Mouse (Mus musculus) kidney, embryonic 14.5 days (tissue): ENCODE data around the gene Slc26a8. TPM values are rescaled to one million over a fixed set of nuclear protein-coding genes. Genes with fewer than 3 reads are reported as not detected.

Source experiments
- ATAC-seq: fragments of 200-750 bp; cut with Nextera tagmentation; 2 replicates; pipeline ENCODE4 v1.8.0; 2017; ENCODE audit warnings: moderate number of reproducible peaks, mild to moderate bottlenecking, moderate TSS enrichment, moderate library complexity; ENCODE audit not compliant: low FRiP score, low TSS enrichment
- H3K27ac ChIP-seq: fragments of 300-500 bp; sonication (generic); 2 replicates; pipeline ENCODE4 v1.5.1; 2014; ENCODE audit warnings: low read depth, mild to moderate bottlenecking, low read length, moderate library complexity, mixed read lengths
- H3K27me3 ChIP-seq: fragments of 300-500 bp; sonication (generic); 2 replicates; pipeline ENCODE4 v1.6.1; 2014; ENCODE audit warnings: mild to moderate bottlenecking, low read length; ENCODE audit not compliant: control insufficient read depth, insufficient read depth
- H3K36me3 ChIP-seq: fragments of 300-500 bp; sonication (generic); 2 replicates; pipeline ENCODE4 v1.6.1; 2014; ENCODE audit warnings: low read length, mixed read lengths; ENCODE audit not compliant: control insufficient read depth, insufficient read depth
- H3K4me1 ChIP-seq: fragments of 300-500 bp; sonication (generic); 2 replicates; pipeline ENCODE4 v1.6.1; 2014; ENCODE audit warnings: low read length, mixed read lengths; ENCODE audit not compliant: control insufficient read depth, insufficient read depth
- H3K4me2 ChIP-seq: fragments of 300-500 bp; sonication (generic); replicated peaks from 2 replicates; pipeline ENCODE4 v1.6.1; 2014; ENCODE audit warnings: low read depth, mild to moderate bottlenecking, low read length
- H3K4me3 ChIP-seq: fragments of 300-500 bp; sonication (generic); 2 replicates; pipeline ENCODE4 v1.5.1; 2014; ENCODE audit warnings: mild to moderate bottlenecking, low read length
- H3K9ac ChIP-seq: fragments of 300-500 bp; sonication (generic); 2 replicates; pipeline ENCODE4 v1.6.1; 2014; ENCODE audit warnings: low read depth, mild to moderate bottlenecking, low read length, moderate library complexity
- H3K9me3 ChIP-seq: fragments of 300-500 bp; sonication (generic); 2 replicates; pipeline ENCODE4 v1.6.1; 2016; ENCODE audit warnings: low read length; ENCODE audit not compliant: control insufficient read depth
- WGBS: fragments of 180-500 bp; shearing (Covaris S2); extraction: QIAGEN DNeasy Blood & Tissue Kit; methylation state at CpG from one replicate; pipeline ENCODE4 v1.1.7; 2014; 5-methylcytosine and 5-hydroxymethylcytosine counted together
- polyA plus RNA-seq: library from polyadenylated mRNA; unstranded; fragments of >200 nt; fragmentation: Nextera tagmentation; extraction: Ambion mirVana; gene quantifications from 2 replicates; pipeline ENCODE4 v1.2.1, GENCODE M21; 2014

Slc26a8 gene
- polyA plus RNA-seq, 1 experiment from 2014 or later, result 1.3 TPM

- Histone ChIP-seq H3K36me3 (peaks cover 54% of the 10 kb centered on the region), H3K4me1 (no peaks in the 10 kb centered on the region), H3K9me3 (no peaks in the 10 kb centered on the region), H3K9ac (no peak overlapping the region), H3K27me3 (no peaks in the 10 kb centered on the region), H3K27ac (no peak overlapping the region), H3K4me3 (no peak overlapping the region), H3K4me2 (no peak overlapping the region)
- ATAC-seq, result no peak
- 82% methylated on average over 7 of the region's 7 CpGs for WGBS
Measured at GRCm38 (mm10) chr17:28715832-28716548, 26.0 kb upstream of the Slc26a8 start.

- Histone ChIP-seq H3K4me2 (no peak overlapping the region), H3K36me3 (peaks cover 38% of the 10 kb centered on the region), H3K9ac (no peak overlapping the region), H3K27ac (no peak overlapping the region), H3K4me3 (no peak overlapping the region), H3K27me3 (no peaks in the 10 kb centered on the region), H3K4me1 (0 out of 2 replicates have a peak, but pooled peaks cover 5% of the 10 kb centered on the region), H3K9me3 (no peaks in the 10 kb centered on the region)
- 96% methylated on average over 3 of the region's 3 CpGs for WGBS
- no peak for ATAC-seq
Measured at GRCm38 (mm10) chr17:28714006-28714405, 24.0 kb upstream of the Slc26a8 start.

DNA sequence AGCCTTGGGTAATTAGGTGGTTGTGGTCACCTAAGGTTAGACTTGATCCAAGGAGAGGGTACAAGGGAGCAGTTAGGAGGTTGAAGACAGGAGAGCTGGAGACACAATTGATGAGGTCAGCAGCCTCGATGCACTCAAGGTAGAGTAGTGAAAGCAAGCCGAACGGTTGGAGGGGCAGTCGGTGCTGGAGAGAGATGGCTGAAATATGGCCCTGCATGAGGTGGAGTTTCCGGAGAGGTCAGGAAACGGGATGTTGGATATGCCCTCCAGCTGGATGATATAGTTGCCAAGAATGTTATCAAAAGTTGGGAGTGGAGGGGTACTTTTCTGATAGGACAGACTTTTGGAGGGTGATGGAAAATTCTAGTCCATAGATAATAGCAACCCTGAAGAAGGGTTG is 22.3 kb upstream of the Slc26a8 start:
- 45% methylated on average over 6 of the region's 6 CpGs for WGBS
- no peak overlapping the region for H3K4me2 ChIP-seq
- no peak for ATAC-seq
- H3K4me1 ChIP-seq, result 0 out of 2 replicates have a peak, but pooled peaks cover 5% of the 10 kb centered on the region
- no peaks in the 10 kb centered on the region for H3K27me3 ChIP-seq
- H3K27ac ChIP-seq, result no peak overlapping the region
- no peak overlapping the region for H3K9ac ChIP-seq
- peaks cover 36% of the 10 kb centered on the region for H3K36me3 ChIP-seq
- H3K4me3 ChIP-seq, result no peak overlapping the region
- H3K9me3 ChIP-seq, result no peaks in the 10 kb centered on the region

DNA sequence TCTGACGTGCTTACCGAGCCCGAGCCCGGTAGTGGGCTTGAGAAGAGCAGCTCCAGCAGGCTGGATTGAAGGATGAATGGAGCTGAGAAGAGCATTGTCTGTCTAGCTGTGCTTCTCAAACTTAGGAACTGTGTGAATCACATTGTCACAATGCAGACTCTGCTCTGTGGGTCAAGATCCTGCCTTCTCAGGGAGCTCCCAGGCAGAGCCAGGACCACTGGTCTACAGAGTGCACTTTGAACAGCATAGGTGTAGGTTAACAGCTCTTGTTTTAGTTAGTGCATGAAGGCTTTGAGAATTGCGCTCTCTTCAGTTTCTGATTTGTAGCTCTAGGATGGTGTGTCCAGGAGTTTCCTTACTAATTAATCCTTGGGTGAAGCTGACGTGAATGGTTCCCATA is 21.2 kb upstream of the Slc26a8 start:
- Histone ChIP-seq H3K4me2 (no peak overlapping the region), H3K36me3 (peaks cover 26% of the 10 kb centered on the region), H3K4me1 (0 out of 2 replicates have a peak, but pooled peaks cover 5% of the 10 kb centered on the region), H3K27ac (no peak overlapping the region), H3K4me3 (no peak overlapping the region), H3K9ac (no peak overlapping the region), H3K9me3 (no peaks in the 10 kb centered on the region), H3K27me3 (no peaks in the 10 kb centered on the region)
- no peak for ATAC-seq
- 87% methylated on average over 6 of the region's 6 CpGs for WGBS

GRCm38 (mm10) chr17:28710291-28710688 is 20.3 kb upstream of the Slc26a8 start:
- peaks cover 17% of the 10 kb centered on the region for H3K36me3 ChIP-seq
- no peak overlapping the region for H3K4me2 ChIP-seq
- no peak overlapping the region for H3K4me3 ChIP-seq
- no peaks in the 10 kb centered on the region for H3K9me3 ChIP-seq
- H3K9ac ChIP-seq, result no peak overlapping the region
- no peak overlapping the region for H3K27ac ChIP-seq
- H3K4me1 ChIP-seq, result 0 out of 2 replicates have a peak, but pooled peaks cover 5% of the 10 kb centered on the region
- no peak for ATAC-seq
- no peaks in the 10 kb centered on the region for H3K27me3 ChIP-seq
- WGBS, result 64% methylated on average over 8 of the region's 8 CpGs

DNA sequence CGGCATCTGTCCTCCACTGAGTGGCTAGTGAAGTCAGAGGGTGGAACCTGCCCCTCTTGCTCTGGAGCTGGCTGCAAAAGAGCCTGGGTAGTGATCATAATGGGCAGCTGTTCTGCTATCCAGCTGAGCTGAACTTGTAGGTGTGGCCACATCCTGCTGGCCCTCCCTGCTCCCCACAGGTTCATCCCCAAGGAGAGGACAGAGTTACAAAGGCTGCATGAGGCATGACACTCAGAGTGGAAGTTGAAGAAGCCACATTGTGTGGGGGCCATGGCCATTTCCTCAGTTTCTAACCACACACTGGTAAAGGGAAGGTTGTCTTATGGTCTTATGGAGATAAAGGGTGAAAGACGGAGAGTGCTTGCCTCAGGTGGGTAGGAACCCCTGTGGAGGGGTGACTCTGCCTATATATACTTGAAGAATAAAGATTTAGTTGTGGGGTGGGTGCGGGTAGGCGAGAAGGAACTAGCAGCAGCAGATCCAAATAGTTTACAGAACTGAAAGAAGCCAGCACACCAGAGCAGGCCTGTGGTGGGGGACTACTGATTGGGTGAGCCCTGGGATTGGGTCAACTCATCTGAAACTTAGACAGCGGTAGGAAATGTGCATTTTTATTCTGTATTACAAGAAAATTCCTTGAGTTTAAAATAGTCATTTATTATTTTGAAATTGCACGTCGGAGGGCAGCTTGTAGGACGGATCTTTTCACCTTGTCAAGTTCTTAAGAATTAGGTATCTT is 19.7 kb upstream of the Slc26a8 start:
- H3K4me1 ChIP-seq, result 0 out of 2 replicates have a peak, but pooled peaks cover 5% of the 10 kb centered on the region
- no peak overlapping the region for H3K9ac ChIP-seq
- 85% methylated on average over 8 of the region's 8 CpGs for WGBS
- no peak overlapping the region for H3K4me3 ChIP-seq
- no peak for ATAC-seq
- no peak overlapping the region for H3K4me2 ChIP-seq
- peaks cover 11% of the 10 kb centered on the region for H3K36me3 ChIP-seq
- H3K9me3 ChIP-seq, result no peaks in the 10 kb centered on the region
- H3K27ac ChIP-seq, result no peak overlapping the region
- no peaks in the 10 kb centered on the region for H3K27me3 ChIP-seq

DNA sequence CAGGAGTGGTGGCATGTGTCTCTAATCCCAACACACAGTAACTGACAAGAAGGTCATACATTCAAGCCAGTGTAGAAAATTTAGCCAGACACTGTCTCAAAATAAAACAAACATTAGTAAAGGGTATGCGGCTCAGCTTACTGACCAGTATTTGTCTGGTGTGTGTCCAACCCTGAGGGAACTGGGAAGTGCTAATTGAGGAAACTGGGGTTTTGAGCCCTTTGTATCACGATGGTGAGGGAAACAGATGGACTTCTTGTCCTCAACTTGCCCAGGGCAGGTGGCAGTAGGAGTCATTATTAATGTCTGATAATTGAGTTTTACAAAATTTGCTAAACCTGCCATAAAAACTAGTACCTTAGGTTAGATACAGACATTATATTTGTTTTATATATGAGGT is 19.0 kb upstream of the Slc26a8 start:
- Histone ChIP-seq H3K9ac (no peak overlapping the region), H3K36me3 (peaks cover 4% of the 10 kb centered on the region), H3K4me3 (no peak overlapping the region), H3K4me2 (no peak overlapping the region), H3K27ac (no peak overlapping the region), H3K4me1 (0 out of 2 replicates have a peak, but pooled peaks cover 5% of the 10 kb centered on the region), H3K9me3 (no peaks in the 10 kb centered on the region), H3K27me3 (no peaks in the 10 kb centered on the region)
- WGBS, result 52% methylated on average over 2 of the region's 2 CpGs
- ATAC-seq, result no peak

DNA sequence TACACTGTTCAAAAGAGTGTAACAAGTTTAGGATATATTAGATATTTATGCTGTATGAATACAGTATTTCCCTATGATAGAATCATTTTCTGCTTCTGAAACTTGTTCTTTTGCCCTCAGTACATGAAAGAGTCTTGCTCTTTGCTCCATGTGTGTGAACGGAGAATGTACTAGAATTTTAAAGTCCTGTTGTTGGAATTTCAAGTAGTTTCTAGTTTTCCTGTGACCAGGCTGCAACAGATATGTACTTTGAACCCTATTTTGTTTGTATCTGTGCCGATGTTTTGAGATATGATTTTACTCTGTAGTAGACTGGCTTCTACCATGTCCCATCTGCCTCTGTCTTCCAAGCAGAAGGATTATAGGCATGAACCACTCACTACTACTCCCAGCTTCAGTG is 17.8 kb upstream of the Slc26a8 start:
- H3K36me3 ChIP-seq, result no peaks in the 10 kb centered on the region
- no peaks in the 10 kb centered on the region for H3K9me3 ChIP-seq
- WGBS, result 88% methylated on average over 2 of the region's 2 CpGs
- H3K4me2 ChIP-seq, result no peak overlapping the region
- no peak overlapping the region for H3K4me3 ChIP-seq
- H3K9ac ChIP-seq, result no peak overlapping the region
- no peaks in the 10 kb centered on the region for H3K27me3 ChIP-seq
- ATAC-seq, result no peak
- H3K27ac ChIP-seq, result no peak overlapping the region
- H3K4me1 ChIP-seq, result 0 out of 2 replicates have a peak, but pooled peaks cover 5% of the 10 kb centered on the region

GRCm38 (mm10) chr17:28707136-28707627 is 17.1 kb upstream of the Slc26a8 start:
- Histone ChIP-seq H3K4me3 (no peak overlapping the region), H3K27me3 (no peaks in the 10 kb centered on the region), H3K27ac (no peak overlapping the region), H3K4me1 (0 out of 2 replicates have a peak, but pooled peaks cover 5% of the 10 kb centered on the region), H3K36me3 (no peaks in the 10 kb centered on the region), H3K4me2 (no peak overlapping the region), H3K9ac (no peak overlapping the region), H3K9me3 (no peaks in the 10 kb centered on the region)
- no peak for ATAC-seq
- 89% methylated on average over 3 of the region's 3 CpGs for WGBS
